Mouse (Mus musculus) adrenal gland, postnatal 0 days (tissue): Measurements from ENCODE around the gene Efna5. TPM values are rescaled to one million over a fixed set of nuclear protein-coding genes. Genes with fewer than 3 reads are reported as not detected.

Experiments
- polyA plus RNA-seq: library from polyadenylated mRNA; unstranded; fragments of >200 nt; fragmentation: Nextera tagmentation; extraction: Ambion mirVana; gene quantifications from 2 replicates; pipeline ENCODE4 v1.2.1, GENCODE M21; 2015

The Efna5 gene
- polyA plus RNA-seq, result 24.1 and 34.9 TPM in 2 replicates

DNA sequence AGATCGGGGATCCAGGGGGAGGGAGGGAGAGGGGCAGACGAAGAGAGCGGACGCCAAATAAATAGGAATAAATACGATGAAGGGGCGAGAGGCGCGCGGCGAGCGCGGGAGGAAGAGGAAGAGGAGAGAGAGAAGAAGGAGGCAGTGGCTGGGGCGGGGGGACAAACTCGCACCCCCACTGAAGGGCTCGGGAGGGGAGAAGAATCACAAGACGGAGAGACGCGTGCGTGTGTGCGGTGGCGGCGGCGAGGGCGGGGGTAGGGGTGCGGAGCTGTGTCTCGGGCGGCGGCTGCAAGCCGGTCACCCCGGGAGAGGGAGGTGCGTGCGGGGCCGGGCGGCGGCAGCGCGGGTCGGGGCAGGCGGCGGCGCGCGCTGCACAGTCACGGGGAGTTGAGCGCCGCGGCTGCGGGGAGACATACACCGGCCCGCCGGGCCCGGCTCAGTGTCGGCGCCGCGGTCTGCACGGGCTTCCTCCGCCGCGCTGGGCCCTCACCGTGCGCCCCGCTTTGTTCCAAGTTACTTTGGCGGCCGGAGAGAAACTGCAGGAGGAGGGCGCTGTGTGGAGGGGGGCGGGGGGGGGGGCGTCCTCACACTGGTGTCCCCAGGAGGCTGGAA is at the start of gene Efna5:
Efna5 (minus strand) TSS at position 142 of the 615 bp plus-strand sequence.

